Mouse (Mus musculus) lung, postnatal 36 days (tissue): ENCODE data around the gene Chmp2b.
A peak's percentile ranks its signal among the peaks of the same experiment; 100 is the strongest.

ENCODE experiments used
- DNase-seq: peaks from one replicate; pipeline ENCODE4 v3.0.0; 2022; ENCODE audit warnings: mixed read lengths

Gene Chmp2b

GRCm38 (mm10) chr16:65561963-65562863 is at the start of gene Chmp2b:
Chmp2b (minus strand) TSS chr16:65562726.
- DNase-seq = peak; percentile 89

GRCm38 (mm10) chr16:65611678-65612077 is 49.2 kb upstream of the Chmp2b start:
- DNase-seq = no peak

- DNase-seq = no peak
These were observed 38.3 kb upstream of the Chmp2b start for GRCm38 (mm10) chr16:65600798-65601197.

GRCm38 (mm10) chr16:65586111-65586865 is 23.8 kb upstream of the Chmp2b start:
- DNase-seq = no peak

- DNase-seq = no peak
These were observed 23.2 kb upstream of the Chmp2b start for GRCm38 (mm10) chr16:65585699-65586098.

GRCm38 (mm10) chr16:65577298-65578029 is 14.9 kb upstream of the Chmp2b start:
- no peak for DNase-seq

GRCm38 (mm10) chr16:65568853-65569252 is 6.3 kb upstream of the Chmp2b start:
- no peak for DNase-seq

GRCm38 (mm10) chr16:65564951-65565350 is 2.4 kb upstream of the Chmp2b start:
- no peak for DNase-seq

GRCm38 (mm10) chr16:65564306-65564705 is 1.8 kb upstream of the Chmp2b start:
- no peak for DNase-seq

- no peak for DNase-seq
These were observed 309 bp upstream of the Chmp2b start for GRCm38 (mm10) chr16:65562864-65563206.

- DNase-seq = peak; percentile 10
These were observed 1.2 kb downstream of the Chmp2b start for GRCm38 (mm10) chr16:65560996-65561962.

- peak; percentile 50 for DNase-seq
These were observed 2.9 kb downstream of the Chmp2b start for GRCm38 (mm10) chr16:65559591-65559990.

- DNase-seq = no peak
These were observed 5.2 kb downstream of the Chmp2b start for GRCm38 (mm10) chr16:65557369-65557768.

- DNase-seq = no peak
These were observed 8.3 kb downstream of the Chmp2b start for GRCm38 (mm10) chr16:65554267-65554666.

- DNase-seq = no peak
These were observed 11.7 kb downstream of the Chmp2b start for GRCm38 (mm10) chr16:65550814-65551213.

GRCm38 (mm10) chr16:65548960-65549359 is 13.6 kb downstream of the Chmp2b start:
- DNase-seq = peak; percentile 7

- no peak for DNase-seq
These were observed 18.7 kb downstream of the Chmp2b start for GRCm38 (mm10) chr16:65543676-65544293.

- DNase-seq = peak; percentile 53
These were observed 29.1 kb downstream of the Chmp2b start for GRCm38 (mm10) chr16:65533315-65533999.

- no peak for DNase-seq
These were observed 30.9 kb downstream of the Chmp2b start for GRCm38 (mm10) chr16:65531663-65532062.

GRCm38 (mm10) chr16:65529589-65529988 is 32.9 kb downstream of the Chmp2b start:
- no peak for DNase-seq

- no peak for DNase-seq
These were observed 35.8 kb downstream of the Chmp2b start for GRCm38 (mm10) chr16:65526695-65527094.
